Mouse (Mus musculus) hindbrain, embryonic 14.5 days (tissue): ENCODE results near the gene Osbpl10. TPM values are rescaled to one million over a fixed set of nuclear protein-coding genes. Genes with fewer than 3 reads are reported as not detected.

Source experiments
- ATAC-seq: fragments of 200-750 bp; cut with Nextera tagmentation; 2 replicates; pipeline ENCODE4 v1.8.0; 2017; ENCODE audit warnings: moderate number of reproducible peaks, mild to moderate bottlenecking, moderate TSS enrichment, moderate library complexity; ENCODE audit not compliant: low FRiP score
- DNase-seq: peaks from one replicate; pipeline ENCODE4 v3.0.0-alpha.2; 2015; ENCODE audit warnings: low spot score
- H3K27ac ChIP-seq: fragments of 300-500 bp; sonication (generic); 2 replicates; pipeline ENCODE4 v1.5.1; 2014; ENCODE audit warnings: mild to moderate bottlenecking, moderate library complexity
- H3K27me3 ChIP-seq: fragments of 300-500 bp; sonication (generic); 2 replicates; pipeline ENCODE4 v1.6.1; 2014; ENCODE audit warnings: mild to moderate bottlenecking, low read length, mixed read lengths; ENCODE audit not compliant: control insufficient read depth, insufficient read depth
- H3K36me3 ChIP-seq: fragments of 300-500 bp; sonication (generic); replicated peaks from 2 replicates; pipeline ENCODE4 v1.6.1; 2014; ENCODE audit not compliant: control insufficient read depth, insufficient read depth
- H3K4me1 ChIP-seq: fragments of 300-500 bp; sonication (generic); replicated peaks from 2 replicates; pipeline ENCODE4 v1.6.1; 2014; ENCODE audit warnings: antibody characterized with exemption, low read length, mixed read lengths; ENCODE audit not compliant: control insufficient read depth, insufficient read depth
- H3K4me2 ChIP-seq: fragments of 300-500 bp; sonication (generic); replicated peaks from 2 replicates; pipeline ENCODE4 v1.6.1; 2014; ENCODE audit warnings: mild to moderate bottlenecking, moderate library complexity
- H3K4me3 ChIP-seq: fragments of 300-500 bp; sonication (generic); replicated peaks from 2 replicates; pipeline ENCODE4 v1.5.1; 2014; ENCODE audit warnings: mild to moderate bottlenecking, low read length
- H3K9ac ChIP-seq: fragments of 300-500 bp; sonication (generic); 2 replicates; pipeline ENCODE4 v1.6.1; 2014
- H3K9me3 ChIP-seq: fragments of 300-500 bp; sonication (generic); 2 replicates; pipeline ENCODE4 v1.6.1; 2016; ENCODE audit warnings: low read length; ENCODE audit not compliant: control insufficient read depth
- WGBS: fragments of 180-500 bp; shearing (Covaris S2); extraction: QIAGEN DNeasy Blood & Tissue Kit; methylation state at CpG from one replicate; pipeline ENCODE4 v1.1.7; 2014; 5-methylcytosine and 5-hydroxymethylcytosine counted together
- polyA plus RNA-seq: library from polyadenylated mRNA; unstranded; fragments of >200 nt; fragmentation: Nextera tagmentation; extraction: Ambion mirVana; gene quantifications from 2 replicates; pipeline ENCODE4 v1.2.1, GENCODE M21; 2014

The Osbpl10 gene
- polyA plus RNA-seq, 1 experiment from 2014 or later, result 2.7 TPM

DNA sequence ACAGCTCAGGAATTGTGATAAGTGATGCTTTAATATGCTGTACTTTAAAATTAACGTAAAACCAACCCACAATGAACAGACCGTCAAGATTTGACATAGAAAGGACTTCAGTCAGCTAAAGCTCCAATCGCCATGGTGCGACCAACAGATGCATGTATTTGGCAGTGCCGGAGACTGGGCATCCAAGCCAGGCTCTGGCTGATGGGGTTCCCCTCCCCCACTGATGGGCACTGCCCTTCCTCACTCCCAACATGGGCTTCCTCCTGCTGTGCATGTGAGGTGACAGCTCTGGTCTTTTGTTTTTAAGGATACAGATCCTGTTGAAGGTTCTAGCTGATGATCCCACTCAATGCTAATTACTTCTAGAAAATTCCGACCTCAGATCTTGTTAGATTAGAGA, 193.7 kb downstream of the Osbpl10 start:
- no peak for ATAC-seq
- WGBS, result 89% methylated on average over 6 of the region's 6 CpGs
- Histone ChIP-seq H3K4me3 (no peak overlapping the region), H3K27me3 (no peaks in the 10 kb centered on the region), H3K9ac (no peak overlapping the region), H3K9me3 (no peaks in the 10 kb centered on the region), H3K27ac (no peak overlapping the region), H3K36me3 (no peaks in the 10 kb centered on the region), H3K4me2 (no peak overlapping the region), H3K4me1 (no peaks in the 10 kb centered on the region)
- no peak for DNase-seq

DNA sequence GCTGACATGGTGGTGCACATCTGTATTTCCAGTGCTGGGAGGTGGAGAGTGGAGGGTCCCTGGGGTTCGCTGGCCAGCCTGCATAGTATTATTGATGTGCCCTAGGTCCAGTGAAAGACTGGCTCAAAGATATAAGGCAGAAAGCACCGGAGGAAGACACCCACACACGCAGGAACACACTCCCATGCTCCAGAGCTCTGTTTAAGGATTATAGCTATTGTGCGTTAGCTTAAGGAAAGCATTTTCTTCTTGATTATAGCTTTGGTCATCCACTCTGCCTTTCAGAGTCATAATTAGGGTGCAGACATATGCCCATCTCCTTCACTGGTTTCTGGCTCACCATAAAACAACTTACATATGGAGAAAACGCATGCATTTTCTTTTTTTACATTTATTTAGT, 200.8 kb downstream of the Osbpl10 start:
- ATAC-seq, result no peak
- DNase-seq, result no peak
- Histone ChIP-seq H3K4me1 (peaks cover 6% of the 10 kb centered on the region; the same call in 1 of the 2 replicates), H3K27ac (no peak overlapping the region), H3K4me2 (no peak overlapping the region), H3K4me3 (no peak overlapping the region), H3K9ac (no peak overlapping the region), H3K27me3 (no peaks in the 10 kb centered on the region), H3K36me3 (no peaks in the 10 kb centered on the region), H3K9me3 (no peaks in the 10 kb centered on the region)
- 96% methylated on average over 5 of the region's 5 CpGs for WGBS

GRCm38 (mm10) chr9:115179935-115180334, 201.6 kb downstream of the Osbpl10 start:
- H3K4me3 ChIP-seq, result no peak overlapping the region
- no peak; the same call in 1 of the 2 replicates for ATAC-seq
- 40% methylated on average over 8 of the region's 8 CpGs for WGBS

DNA sequence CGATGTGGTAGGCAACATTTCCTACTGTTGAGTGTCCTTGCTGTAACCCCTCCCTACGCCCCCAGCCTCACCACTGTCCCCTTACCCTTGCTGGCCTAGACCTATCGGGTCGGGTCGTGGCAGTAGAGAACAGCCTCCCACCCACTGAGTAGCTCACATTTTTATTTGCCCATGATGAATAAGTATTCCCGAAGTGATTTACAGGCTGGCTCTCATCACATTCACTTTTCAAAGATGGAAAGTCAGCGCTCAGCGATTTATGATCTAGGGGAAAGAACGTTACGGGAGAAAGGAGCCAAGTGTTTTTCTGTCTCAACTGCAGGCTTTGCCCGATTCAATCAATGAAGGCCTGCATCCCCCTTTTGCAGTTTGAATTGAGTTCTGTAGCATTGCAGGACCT, 208.0 kb downstream of the Osbpl10 start:
- Histone ChIP-seq H3K4me1 (no peaks in the 10 kb centered on the region), H3K27ac (no peak overlapping the region), H3K4me3 (no peak overlapping the region), H3K36me3 (no peaks in the 10 kb centered on the region), H3K4me2 (no peak overlapping the region), H3K9me3 (no peaks in the 10 kb centered on the region), H3K9ac (no peak overlapping the region), H3K27me3 (no peaks in the 10 kb centered on the region)
- ATAC-seq, result no peak
- WGBS, result 68% methylated on average over 11 of the region's 11 CpGs
- no peak for DNase-seq

More at GRCm38 (mm10) chr9:115179935-115180334, 201.6 kb downstream of the Osbpl10 start:
- no peak overlapping the region for H3K9ac ChIP-seq
- peak; percentile 39 for DNase-seq
- H3K9me3 ChIP-seq, result no peaks in the 10 kb centered on the region
- peaks cover 6% of the 10 kb centered on the region; the same call in 1 of the 2 replicates for H3K4me1 ChIP-seq
- no peak overlapping the region for H3K4me2 ChIP-seq
- no peak overlapping the region for H3K27ac ChIP-seq
- no peaks in the 10 kb centered on the region for H3K27me3 ChIP-seq
- H3K36me3 ChIP-seq, result no peaks in the 10 kb centered on the region

DNA sequence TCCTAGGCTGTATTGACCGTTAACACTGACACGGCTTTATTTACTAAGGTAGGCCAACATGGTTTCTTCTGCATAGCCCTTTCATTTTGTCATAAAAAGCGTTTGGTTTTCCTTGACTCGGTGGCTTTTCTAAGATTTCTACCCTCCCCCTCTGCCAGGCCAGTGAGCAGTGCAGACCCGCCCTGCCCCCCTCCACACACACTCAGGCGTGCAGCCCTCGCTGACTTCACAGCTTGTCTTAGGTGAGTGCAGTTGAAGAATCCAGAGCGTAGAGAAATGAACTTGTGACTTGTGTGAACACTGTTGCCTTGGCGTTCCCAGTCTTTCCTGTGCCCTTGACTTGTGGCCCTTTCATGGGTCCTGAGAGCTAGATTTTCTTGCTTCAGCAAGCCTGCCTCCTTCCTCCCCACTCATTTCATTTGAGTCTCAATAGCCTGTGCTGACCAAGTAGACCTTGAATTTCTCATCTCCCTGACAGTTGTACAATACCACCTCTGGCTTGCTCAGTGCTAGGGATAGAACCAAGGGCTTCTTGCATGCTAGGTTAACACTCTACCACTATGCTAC, 212.1 kb downstream of the Osbpl10 start:
- WGBS, result 92% methylated on average over 9 of the region's 9 CpGs
- H3K4me1 ChIP-seq, result no peaks in the 10 kb centered on the region

GRCm38 (mm10) chr9:115192890-115193289, 214.5 kb downstream of the Osbpl10 start:
- H3K36me3 ChIP-seq, result no peaks in the 10 kb centered on the region
- DNase-seq (no peak), ATAC-seq (no peak)
- H3K27ac ChIP-seq, result no peak overlapping the region
- no peak overlapping the region for H3K4me2 ChIP-seq
- WGBS, result 78% methylated on average over 3 of the region's 3 CpGs
- no peaks in the 10 kb centered on the region for H3K9me3 ChIP-seq
- H3K9ac ChIP-seq, result no peak overlapping the region
- H3K4me1 ChIP-seq, result no peaks in the 10 kb centered on the region
- no peaks in the 10 kb centered on the region for H3K27me3 ChIP-seq
- no peak overlapping the region for H3K4me3 ChIP-seq

More for the DNA sequence above, 212.1 kb downstream of the Osbpl10 start:
- no peak for DNase-seq
- ATAC-seq, result no peak
- Histone ChIP-seq H3K27me3 (no peaks in the 10 kb centered on the region), H3K9ac (no peak overlapping the region), H3K4me3 (no peak overlapping the region), H3K36me3 (no peaks in the 10 kb centered on the region), H3K27ac (no peak overlapping the region), H3K9me3 (no peaks in the 10 kb centered on the region), H3K4me2 (no peak overlapping the region)

DNA sequence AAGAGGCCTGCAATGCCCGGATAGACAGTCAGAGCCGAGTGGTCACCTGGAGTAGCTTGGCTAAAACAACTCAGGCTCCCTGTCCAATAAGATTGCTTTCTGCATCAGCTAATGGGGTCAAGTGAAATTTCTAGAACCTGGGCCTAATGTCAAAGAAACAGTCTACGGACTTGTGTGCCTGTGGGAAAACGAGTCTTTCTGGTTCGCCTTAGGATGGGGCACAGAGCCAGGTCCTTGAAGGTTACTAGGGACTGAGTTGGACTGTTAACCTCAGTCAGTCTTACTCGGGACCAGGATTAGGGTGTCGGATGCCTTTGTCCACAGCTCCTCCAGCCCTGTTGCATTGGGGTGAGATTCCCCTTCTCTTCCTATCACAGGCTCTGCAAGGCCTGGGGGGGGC, 218.7 kb downstream of the Osbpl10 start:
- H3K4me3 ChIP-seq, result no peak overlapping the region
- no peak overlapping the region for H3K27ac ChIP-seq
- no peak for ATAC-seq
- DNase-seq, result no peak
- no peaks in the 10 kb centered on the region for H3K27me3 ChIP-seq
- H3K36me3 ChIP-seq, result no peaks in the 10 kb centered on the region
- H3K4me2 ChIP-seq, result no peak overlapping the region
- H3K9me3 ChIP-seq, result no peaks in the 10 kb centered on the region
- 80% methylated on average over 7 of the region's 7 CpGs for WGBS
- no peak overlapping the region for H3K9ac ChIP-seq
- H3K4me1 ChIP-seq, result no peaks in the 10 kb centered on the region

GRCm38 (mm10) chr9:115200166-115200862, 221.9 kb downstream of the Osbpl10 start:
- no peak overlapping the region for H3K4me2 ChIP-seq
- H3K9me3 ChIP-seq, result no peaks in the 10 kb centered on the region
- no peaks in the 10 kb centered on the region for H3K4me1 ChIP-seq
- DNase-seq, result no peak
- no peak overlapping the region for H3K27ac ChIP-seq
- no peak for ATAC-seq
- H3K27me3 ChIP-seq, result no peaks in the 10 kb centered on the region
- H3K4me3 ChIP-seq, result no peak overlapping the region
- H3K9ac ChIP-seq, result no peak overlapping the region
- no peaks in the 10 kb centered on the region for H3K36me3 ChIP-seq
- 92% methylated on average over 15 of the region's 15 CpGs for WGBS

DNA sequence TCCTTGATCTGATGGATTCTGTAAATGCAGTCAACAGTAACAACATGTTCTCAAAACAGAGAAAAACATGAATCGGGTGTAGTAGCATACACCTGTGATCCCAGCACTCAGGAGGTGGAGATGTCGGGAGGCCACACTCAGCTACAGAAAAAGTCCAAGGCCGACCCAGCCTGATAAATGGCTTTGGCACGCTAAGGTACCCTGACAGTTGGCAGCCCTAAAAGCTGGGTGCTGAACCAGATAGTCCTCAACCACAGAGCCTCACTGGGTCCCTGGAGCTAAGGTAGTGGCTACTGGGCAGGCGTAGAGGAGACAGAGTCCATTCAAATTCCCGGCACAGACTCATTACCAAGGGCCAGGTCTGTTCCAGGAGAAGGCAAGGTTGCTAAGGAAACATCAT, 222.9 kb downstream of the Osbpl10 start:
- Histone ChIP-seq H3K27ac (no peak overlapping the region), H3K4me2 (no peak overlapping the region), H3K4me1 (0 out of 2 replicates have a peak, but pooled peaks cover 3% of the 10 kb centered on the region), H3K36me3 (no peaks in the 10 kb centered on the region), H3K4me3 (no peak overlapping the region), H3K27me3 (no peaks in the 10 kb centered on the region), H3K9me3 (no peaks in the 10 kb centered on the region), H3K9ac (no peak overlapping the region)
- ATAC-seq (no peak), DNase-seq (no peak)
- WGBS, result 89% methylated on average over 6 of the region's 6 CpGs
